Mouse (Mus musculus) spleen, adult 18-20 months (tissue): ENCODE measurements around the gene Fkbp4.
A peak's percentile ranks its signal among the peaks of the same experiment; 100 is the strongest.
"Not testable (repeated sequence)": the region's sequence is repeated elsewhere in the genome, so short reads cannot be mapped to it uniquely, and the experiment has no call there.

ENCODE experiments used
- DNase-seq, 2 experiments: peaks; one replicate each; pipeline ENCODE4 v3.0.0; 2022; ENCODE audit warnings: mixed read lengths in 2 of 2

Fkbp4 gene

GRCm38 (mm10) chr6:128390683-128391082 lies 47.8 kb downstream of the Fkbp4 start:
- DNase-seq, result no peak

- no peak for DNase-seq
These were observed 49.3 kb downstream of the Fkbp4 start for GRCm38 (mm10) chr6:128389185-128389584.

- no peak for DNase-seq
These were observed 53.5 kb downstream of the Fkbp4 start for GRCm38 (mm10) chr6:128385026-128385425.

DNA sequence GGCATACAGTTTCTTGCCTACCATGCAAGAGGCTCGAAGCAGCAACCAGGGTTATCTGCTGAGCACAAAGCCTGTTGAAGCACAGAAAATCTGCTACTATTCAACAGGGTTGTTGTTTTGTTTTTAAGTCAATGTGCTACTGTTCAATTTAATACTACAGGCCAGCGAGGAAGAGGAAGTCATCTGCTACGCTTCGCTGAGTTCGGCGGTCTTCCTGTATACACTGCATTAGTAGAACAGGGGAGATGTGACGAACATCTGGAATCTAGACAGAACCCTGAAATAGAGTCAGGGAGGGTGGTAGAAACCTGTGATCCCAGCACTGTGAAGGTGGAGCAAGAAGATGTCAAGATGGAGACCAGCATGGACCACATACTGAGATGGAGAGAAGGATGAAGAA lies 54.7 kb downstream of the Fkbp4 start:
- DNase-seq, result peak; percentile 45 to 59

- DNase-seq, result no peak
These were observed 57.2 kb downstream of the Fkbp4 start for GRCm38 (mm10) chr6:128381254-128381653.

DNA sequence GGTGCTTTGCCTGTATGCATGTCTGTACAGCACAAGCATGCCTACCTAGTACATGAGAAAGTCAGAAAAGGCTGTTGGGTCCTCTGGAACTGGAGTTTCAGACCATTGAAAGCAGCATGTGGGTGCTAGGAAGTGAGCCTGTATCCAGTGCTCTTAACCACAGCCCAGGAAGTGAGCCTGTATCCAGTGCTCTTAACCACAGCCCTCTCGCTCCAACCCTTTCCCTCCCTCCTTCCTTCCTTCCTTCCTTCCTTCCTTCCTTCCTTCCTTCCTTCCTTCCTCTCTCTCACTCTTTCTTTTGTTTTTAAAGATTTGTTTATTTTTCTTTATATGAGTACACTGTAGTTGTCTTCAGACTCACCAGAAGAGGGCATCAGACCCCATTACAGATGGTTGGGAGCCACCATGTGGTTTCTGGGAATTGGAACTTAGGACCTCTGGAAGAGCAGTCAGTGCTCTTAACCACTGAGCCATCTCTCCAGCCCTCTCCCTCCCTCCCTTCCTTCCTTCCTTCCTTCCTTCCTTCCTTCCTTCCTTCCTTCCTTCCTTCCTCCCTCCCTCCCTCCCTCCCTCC lies 57.8 kb downstream of the Fkbp4 start:
- DNase-seq, result not testable (repeated sequence)
